Mouse (Mus musculus) intestine, postnatal 0 days (tissue): Measurements from ENCODE around the gene Polrmt. TPM values are rescaled to one million over a fixed set of nuclear protein-coding genes. Genes with fewer than 3 reads are reported as not detected.
"Not testable (repeated sequence)": the region's sequence is repeated elsewhere in the genome, so short reads cannot be mapped to it uniquely, and the experiment has no call there.

Experiments used
- ATAC-seq: fragments of 200-750 bp; cut with Nextera tagmentation; 2 replicates; pipeline ENCODE4 v1.8.0; 2017; ENCODE audit warnings: mild to moderate bottlenecking, moderate TSS enrichment, moderate library complexity
- H3K27ac ChIP-seq: fragments of 300-500 bp; sonication (generic); 2 replicates; pipeline ENCODE4 v1.5.1; 2014; ENCODE audit warnings: mild to moderate bottlenecking, low read depth, low read length, moderate library complexity
- H3K27me3 ChIP-seq: fragments of 300-500 bp; sonication (generic); replicated peaks from 2 replicates; pipeline ENCODE4 v1.6.1; 2014; ENCODE audit warnings: low read length, mixed read lengths; ENCODE audit not compliant: control insufficient read depth, insufficient read depth
- H3K36me3 ChIP-seq: fragments of 300-500 bp; sonication (generic); 2 replicates; pipeline ENCODE4 v1.6.1; 2014; ENCODE audit warnings: mild to moderate bottlenecking, moderate library complexity; ENCODE audit not compliant: control insufficient read depth, insufficient read depth
- H3K4me1 ChIP-seq: fragments of 300-500 bp; sonication (generic); replicated peaks from 2 replicates; pipeline ENCODE4 v1.6.1; 2014; ENCODE audit warnings: antibody characterized with exemption, low read length, mixed read lengths; ENCODE audit not compliant: control insufficient read depth, insufficient read depth
- H3K4me2 ChIP-seq: fragments of 300-500 bp; sonication (generic); replicated peaks from 2 replicates; pipeline ENCODE4 v1.6.1; 2014; ENCODE audit warnings: low read depth, mild to moderate bottlenecking, moderate library complexity
- H3K4me3 ChIP-seq: fragments of 300-500 bp; sonication (generic); 2 replicates; pipeline ENCODE4 v1.5.1; 2014; ENCODE audit warnings: low read depth, low read length
- H3K9ac ChIP-seq: fragments of 300-500 bp; sonication (generic); 2 replicates; pipeline ENCODE4 v1.6.1; 2014; ENCODE audit warnings: mild to moderate bottlenecking, low read depth, low read length
- H3K9me3 ChIP-seq: fragments of 300-500 bp; sonication (generic); 2 replicates; pipeline ENCODE4 v1.6.1; 2016; ENCODE audit warnings: mixed run types; ENCODE audit not compliant: control insufficient read depth
- CTCF ChIP-seq: sonication (generic); IDR thresholded peaks from 2 replicates; pipeline ENCODE4 v1.5.1; 2016; ENCODE audit warnings: low read depth, mild to moderate bottlenecking, control low read depth, antibody characterized with exemption, moderate library complexity
- WGBS: fragments of 180-500 bp; shearing (Covaris S2); extraction: QIAGEN DNeasy Blood & Tissue Kit; methylation state at CpG from one replicate; pipeline ENCODE4 v1.1.7; 2014; 5-methylcytosine and 5-hydroxymethylcytosine counted together
- polyA plus RNA-seq: library from polyadenylated mRNA; unstranded; fragments of >200 nt; fragmentation: Nextera tagmentation; extraction: Ambion mirVana; gene quantifications from 2 replicates; pipeline ENCODE4 v1.2.1, GENCODE M21; 2015

Polrmt gene
- polyA plus RNA-seq, 1 experiment from 2014 or later: 18.7 TPM

DNA sequence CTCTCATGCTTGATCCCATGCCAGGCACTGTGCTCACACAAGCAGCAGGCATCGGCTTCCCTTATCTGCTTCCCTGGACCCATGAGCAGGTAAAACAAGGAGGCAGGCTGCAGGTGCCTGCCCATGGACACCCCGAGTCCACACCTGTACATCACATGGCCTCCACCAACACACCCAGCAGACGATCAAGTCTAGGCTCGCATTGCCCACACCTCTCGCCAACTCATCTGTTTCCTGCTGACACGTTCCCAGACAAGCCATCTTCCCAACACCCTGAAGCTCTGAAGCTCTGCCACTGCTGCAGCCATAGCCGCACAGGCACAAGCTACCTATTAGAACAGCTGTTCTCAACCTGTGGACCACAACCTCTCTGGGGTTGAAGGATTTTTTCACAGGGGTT lies 17.9 kb upstream of the Polrmt start:
- H3K9ac ChIP-seq: no peak overlapping the region
- no peaks in the 10 kb centered on the region for H3K27me3 ChIP-seq
- no peak for TF ChIP-seq CTCF
- ATAC-seq: no peak
- no peak overlapping the region for H3K4me3 ChIP-seq
- no peak overlapping the region for H3K27ac ChIP-seq
- H3K4me2 ChIP-seq: 0 out of 2 replicates have a peak overlapping the region, but pooled peaks have one; percentile 13
- WGBS: 54% methylated on average over 7 of the region's 7 CpGs
- H3K4me1 ChIP-seq: peaks cover 4% of the 10 kb centered on the region; the same call in 1 of the 2 replicates
- no peaks in the 10 kb centered on the region for H3K9me3 ChIP-seq
- peaks cover 32% of the 10 kb centered on the region for H3K36me3 ChIP-seq

DNA sequence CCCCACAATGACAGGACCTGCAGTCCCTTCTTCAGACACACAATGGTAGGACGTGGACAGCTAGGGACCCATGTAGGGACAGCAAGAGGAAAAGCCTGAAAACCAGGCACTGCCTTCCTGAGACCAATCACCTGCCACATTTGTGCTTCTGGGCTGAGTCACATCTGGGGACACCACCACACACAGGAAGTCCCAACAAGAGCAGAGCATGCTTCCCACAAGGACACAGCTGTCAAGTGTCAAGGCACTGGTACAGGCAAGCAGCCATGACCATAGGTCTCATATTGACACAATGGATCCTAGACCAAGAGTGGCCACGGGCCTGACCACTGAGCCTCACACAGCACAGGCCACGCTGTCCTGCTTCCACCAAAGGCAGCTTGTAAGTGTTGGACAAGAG lies 16.5 kb upstream of the Polrmt start:
- Histone ChIP-seq H3K4me3 (no peak overlapping the region), H3K27ac (no peak overlapping the region), H3K36me3 (peaks cover 46% of the 10 kb centered on the region), H3K27me3 (no peaks in the 10 kb centered on the region), H3K9ac (no peak overlapping the region), H3K9me3 (no peaks in the 10 kb centered on the region), H3K4me2 (no peak overlapping the region), H3K4me1 (peaks cover 4% of the 10 kb centered on the region; the same call in 1 of the 2 replicates)
- TF ChIP-seq CTCF: no peak
- ATAC-seq: no peak
- WGBS: 86% methylated on average over 3 of the region's 3 CpGs

DNA sequence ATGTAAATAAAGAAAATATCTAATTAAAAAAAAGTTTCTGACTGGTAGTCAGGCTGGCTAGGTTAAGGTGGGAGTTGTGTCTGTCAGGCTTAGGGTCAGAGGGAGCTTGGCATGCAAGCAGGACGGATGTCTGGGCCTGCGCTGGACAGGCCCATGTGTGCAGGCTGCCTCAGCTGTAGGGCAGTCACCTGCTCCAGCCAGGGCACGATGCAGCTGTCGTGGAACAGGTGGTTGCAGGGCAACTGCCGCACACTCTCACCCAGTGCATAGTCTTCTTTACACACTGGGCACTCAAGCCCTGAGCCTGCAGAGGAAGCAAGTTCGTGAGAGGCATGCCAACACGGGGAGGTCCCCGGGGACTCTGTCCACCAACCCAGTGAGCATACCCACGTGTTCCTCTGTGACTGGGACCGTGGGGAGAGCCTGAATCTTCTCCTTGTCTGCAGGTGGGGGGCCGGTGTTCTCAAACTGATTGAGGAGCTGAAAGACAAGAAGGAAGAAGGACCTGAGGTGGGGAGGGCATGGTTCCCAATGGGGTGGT lies 14.3 kb upstream of the Polrmt start:
- H3K4me2 ChIP-seq: no peak overlapping the region
- ATAC-seq: no peak
- 94% methylated on average over 11 of the region's 11 CpGs for WGBS

DNA sequence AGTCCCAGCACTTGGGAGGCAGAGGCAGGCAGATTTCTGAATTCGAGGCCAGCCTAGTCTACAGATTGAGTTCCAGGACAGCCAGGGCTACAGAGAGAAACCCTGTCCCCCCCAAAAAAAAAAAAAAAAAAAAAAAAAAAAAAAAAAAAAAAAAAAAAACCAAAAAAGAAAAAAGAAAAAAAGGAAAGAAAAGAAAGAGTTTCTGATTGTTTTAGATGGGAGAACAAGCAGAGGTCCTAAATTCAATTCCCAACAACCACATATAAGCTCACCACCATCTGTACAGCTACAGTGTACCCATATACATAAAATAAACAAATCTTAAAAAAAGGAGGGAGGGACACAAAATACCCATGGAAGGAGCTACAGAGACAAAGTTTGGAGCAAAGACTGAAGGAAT lies 13.3 kb upstream of the Polrmt start:
- H3K9ac ChIP-seq, H3K4me2 ChIP-seq, H3K4me1 ChIP-seq, H3K27ac ChIP-seq, H3K4me3 ChIP-seq, ATAC-seq, H3K27me3 ChIP-seq, H3K9me3 ChIP-seq: not testable (repeated sequence)
- 92% methylated on average over 1 of the region's 1 CpGs for WGBS
- H3K36me3 ChIP-seq: peaks cover 52% of the 10 kb centered on the region

More for the DNA sequence above, 14.3 kb upstream of the Polrmt start:
- Histone ChIP-seq H3K27ac (no peak overlapping the region), H3K4me1 (peaks cover under 1% of the 10 kb centered on the region; the same call in 1 of the 2 replicates), H3K4me3 (no peak overlapping the region), H3K9me3 (no peaks in the 10 kb centered on the region), H3K36me3 (peaks cover 52% of the 10 kb centered on the region), H3K9ac (no peak overlapping the region), H3K27me3 (no peaks in the 10 kb centered on the region)
- TF ChIP-seq CTCF: no peak

DNA sequence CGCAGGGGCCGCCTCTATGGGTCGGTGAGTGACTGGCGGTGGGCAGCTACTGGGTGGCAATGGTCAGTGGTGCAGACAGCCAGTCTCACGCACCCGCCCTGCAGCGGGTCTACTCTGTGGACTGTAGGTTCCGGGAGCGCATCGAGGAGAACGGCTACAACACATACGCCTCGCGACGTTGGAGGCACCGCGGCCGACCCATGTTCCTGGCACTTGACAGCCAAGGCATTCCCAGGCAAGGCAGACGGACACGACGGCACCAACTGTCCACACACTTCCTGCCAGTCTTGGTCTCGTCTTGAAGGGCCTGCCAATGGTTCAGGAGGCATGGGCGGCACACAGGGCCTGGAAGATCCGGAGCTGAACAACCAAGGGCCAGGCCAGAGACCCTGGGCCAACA lies 10.3 kb upstream of the Polrmt start:
- Histone ChIP-seq H3K4me3 (no peak overlapping the region), H3K9ac (no peak overlapping the region), H3K36me3 (peaks cover 41% of the 10 kb centered on the region), H3K27ac (no peak overlapping the region), H3K27me3 (no peaks in the 10 kb centered on the region), H3K4me1 (no peaks in the 10 kb centered on the region), H3K4me2 (no peak overlapping the region), H3K9me3 (no peaks in the 10 kb centered on the region)
- no peak for TF ChIP-seq CTCF
- ATAC-seq: no peak
- 90% methylated on average over 24 of the region's 24 CpGs for WGBS

DNA sequence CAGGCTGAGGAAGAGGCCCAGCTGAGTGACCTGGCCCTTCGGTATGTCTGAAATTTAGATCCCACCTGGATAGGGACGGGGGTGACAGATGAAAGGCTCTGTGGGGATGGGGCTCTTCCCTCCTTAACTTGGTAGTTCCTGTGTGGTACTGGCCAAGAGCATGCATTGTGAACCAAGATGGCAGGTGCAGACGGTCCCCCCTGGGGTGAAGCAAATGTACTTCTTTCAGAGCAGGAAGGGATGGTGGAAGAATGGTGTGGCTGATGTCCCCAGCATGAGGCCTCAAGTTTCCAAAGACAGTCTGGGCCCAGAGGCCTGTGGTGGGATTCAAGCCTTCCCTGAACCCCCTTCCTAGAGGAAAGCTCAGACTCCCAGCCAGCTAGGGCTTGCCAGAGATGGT lies 9.5 kb upstream of the Polrmt start:
- Histone ChIP-seq H3K27me3 (no peaks in the 10 kb centered on the region), H3K36me3 (peaks cover 33% of the 10 kb centered on the region), H3K27ac (no peak overlapping the region), H3K9me3 (no peaks in the 10 kb centered on the region), H3K4me1 (no peaks in the 10 kb centered on the region), H3K9ac (no peak overlapping the region), H3K4me3 (no peak overlapping the region), H3K4me2 (no peak overlapping the region)
- no peak for TF ChIP-seq CTCF
- WGBS: 82% methylated on average over 3 of the region's 3 CpGs
- no peak for ATAC-seq
